Mouse (Mus musculus): ENCODE measurements at regions not wholly inside any gene's neighbourhood (a gene's known extent, or its start where the extent isn't known, plus 50 kb on each side); places are given as distances from the start of the nearest gene placed in this dataset.

GRCm38 (mm10) chr4:114665684-114666083 is 155.8 kb upstream of the Gm12830 start:
- Histone ChIP-seq H3K27ac (no peak overlapping the region), H3K4me1 (peaks cover 19% of the 10 kb centered on the region), H3K4me3 (peak overlapping the region; percentile 27), H3K4me2 (peak overlapping the region; percentile 59), H3K27me3 (peaks cover 89% of the 10 kb centered on the region), H3K36me3 (no peaks in the 10 kb centered on the region), H3K9ac (no peak overlapping the region), H3K9me3 (no peaks in the 10 kb centered on the region)
- 2% methylated on average over 14 of the region's 14 CpGs for WGBS
- ATAC-seq (ENCODE audit: insufficient number of reproducible peaks, insufficient read depth, low FRiP score, low TSS enrichment, low read depth) = peak; percentile 38; the same call in 1 of the 2 replicates

DNA sequence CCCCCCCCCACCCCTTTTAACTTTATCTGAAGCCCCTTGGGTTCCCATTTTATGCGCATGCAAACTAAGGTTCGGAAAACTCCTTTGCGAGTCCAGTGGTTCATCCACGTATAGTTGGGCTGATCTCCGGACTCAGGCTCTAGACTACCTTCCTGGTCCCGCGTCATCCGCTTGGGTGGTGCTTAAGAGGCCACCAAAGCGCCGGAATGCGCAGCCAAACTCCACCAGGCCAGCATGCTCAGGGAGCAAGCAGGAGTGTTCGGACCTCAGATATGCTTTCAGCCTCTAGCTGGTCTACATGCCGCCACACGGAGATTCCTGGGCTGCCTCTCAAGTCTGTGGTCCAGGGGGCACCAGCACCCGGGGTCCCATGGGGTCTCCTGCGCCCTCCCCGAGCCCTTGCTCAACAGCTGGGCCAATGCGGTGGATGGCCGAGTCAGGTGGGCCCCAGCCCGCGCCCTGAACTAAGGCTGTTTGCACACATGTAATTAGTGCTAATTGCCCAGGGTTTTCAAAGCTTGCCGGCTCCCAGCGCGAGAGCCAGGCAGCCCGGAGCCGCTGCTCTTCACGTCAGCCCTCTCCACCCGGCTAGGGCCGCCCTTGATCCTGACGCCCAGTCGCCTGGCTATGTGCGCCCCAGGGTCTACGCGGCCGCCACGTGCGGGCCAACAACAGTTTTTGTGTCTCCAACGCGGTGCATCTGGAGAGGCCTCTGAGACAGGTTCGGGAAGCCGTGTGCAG is 155.1 kb upstream of the Gm12830 start:
- ATAC-seq (ENCODE audit: insufficient number of reproducible peaks, insufficient read depth, low FRiP score, low TSS enrichment, low read depth) = peak; percentile 56
- Histone ChIP-seq H3K4me2 (peak overlapping the region; percentile 59), H3K4me1 (peaks cover 19% of the 10 kb centered on the region), H3K27me3 (peaks cover 90% of the 10 kb centered on the region), H3K9ac (peak overlapping the region; percentile 37; the same call in 1 of the 2 replicates), H3K4me3 (peak overlapping the region; percentile 27), H3K9me3 (no peaks in the 10 kb centered on the region), H3K27ac (no peak overlapping the region), H3K36me3 (no peaks in the 10 kb centered on the region)
- 2% methylated on average over 41 of the region's 41 CpGs for WGBS

DNA sequence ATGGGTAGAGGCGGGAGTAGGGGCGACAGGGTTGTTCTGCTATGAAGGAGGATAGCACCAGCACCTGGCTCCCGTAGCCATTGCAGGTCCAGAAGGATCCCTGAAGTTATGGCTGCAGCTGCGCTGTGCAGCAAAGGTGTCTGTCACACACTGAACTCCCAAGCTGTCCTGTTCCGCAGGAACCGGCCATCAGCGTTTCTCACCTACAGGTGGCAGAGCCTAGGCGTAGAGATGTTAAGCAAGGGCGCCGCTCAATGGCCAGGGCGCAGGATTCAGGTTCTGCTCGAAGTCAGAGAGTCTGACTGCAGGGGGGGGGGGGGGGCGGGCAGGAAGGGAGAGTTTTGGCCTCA is 154.6 kb upstream of the Gm12830 start:
- no peak for ATAC-seq (ENCODE audit: insufficient number of reproducible peaks, insufficient read depth, low FRiP score, low TSS enrichment, low read depth)
- H3K27me3 ChIP-seq = peaks cover 96% of the 10 kb centered on the region
- peaks cover 19% of the 10 kb centered on the region for H3K4me1 ChIP-seq
- peak overlapping the region; percentile 59 for H3K4me2 ChIP-seq
- H3K36me3 ChIP-seq = no peaks in the 10 kb centered on the region
- H3K27ac ChIP-seq = no peak overlapping the region
- no peaks in the 10 kb centered on the region for H3K9me3 ChIP-seq
- peak overlapping the region; percentile 27 for H3K4me3 ChIP-seq
- peak overlapping the region; percentile 37; the same call in 1 of the 2 replicates for H3K9ac ChIP-seq
- 9% methylated on average over 12 of the region's 13 CpGs for WGBS

GRCm38 (mm10) chr4:114672096-114672720 is 149.3 kb upstream of the Gm12830 start:
- no peak overlapping the region for H3K9ac ChIP-seq
- H3K4me2 ChIP-seq = no peak overlapping the region
- no peak overlapping the region for H3K4me3 ChIP-seq
- peaks cover 78% of the 10 kb centered on the region for H3K27me3 ChIP-seq
- peaks cover 8% of the 10 kb centered on the region for H3K4me1 ChIP-seq
- no peaks in the 10 kb centered on the region for H3K36me3 ChIP-seq
- H3K9me3 ChIP-seq = no peaks in the 10 kb centered on the region
- no peak for ATAC-seq (ENCODE audit: insufficient number of reproducible peaks, insufficient read depth, low FRiP score, low TSS enrichment, low read depth)
- no peak overlapping the region for H3K27ac ChIP-seq
- 65% methylated on average over 5 of the region's 5 CpGs for WGBS

- WGBS = 77% methylated on average over 13 of the region's 13 CpGs
- Histone ChIP-seq H3K9ac (no peak overlapping the region), H3K4me2 (no peak overlapping the region), H3K9me3 (no peaks in the 10 kb centered on the region), H3K27ac (no peak overlapping the region), H3K36me3 (no peaks in the 10 kb centered on the region), H3K27me3 (peaks cover 64% of the 10 kb centered on the region), H3K4me1 (peaks cover 32% of the 10 kb centered on the region), H3K4me3 (no peak overlapping the region)
- ATAC-seq (ENCODE audit: insufficient number of reproducible peaks, insufficient read depth, low FRiP score, low TSS enrichment, low read depth) = no peak
These were observed 144.3 kb upstream of the Gm12830 start for GRCm38 (mm10) chr4:114676908-114677898.

GRCm38 (mm10) chr4:114678053-114678941 is 143.2 kb upstream of the Gm12830 start:
- no peaks in the 10 kb centered on the region for H3K36me3 ChIP-seq
- peaks cover 62% of the 10 kb centered on the region for H3K27me3 ChIP-seq
- 66% methylated on average over 8 of the region's 8 CpGs for WGBS
- ATAC-seq (ENCODE audit: insufficient number of reproducible peaks, insufficient read depth, low FRiP score, low TSS enrichment, low read depth) = no peak
- no peak overlapping the region for H3K4me3 ChIP-seq
- peaks cover 41% of the 10 kb centered on the region for H3K4me1 ChIP-seq
- H3K9ac ChIP-seq = no peak overlapping the region
- H3K27ac ChIP-seq = no peak overlapping the region
- no peak overlapping the region for H3K4me2 ChIP-seq
- no peaks in the 10 kb centered on the region for H3K9me3 ChIP-seq

GRCm38 (mm10) chr4:114680360-114680759 is 141.2 kb upstream of the Gm12830 start:
- Histone ChIP-seq H3K9ac (0 out of 2 replicates have a peak overlapping the region, but pooled peaks have one; percentile 27), H3K27ac (no peak overlapping the region), H3K27me3 (peaks cover 69% of the 10 kb centered on the region), H3K4me2 (no peak overlapping the region), H3K4me3 (no peak overlapping the region), H3K4me1 (peaks cover 52% of the 10 kb centered on the region), H3K36me3 (no peaks in the 10 kb centered on the region), H3K9me3 (no peaks in the 10 kb centered on the region)
- 22% methylated on average over 6 of the region's 6 CpGs for WGBS
- no peak for ATAC-seq (ENCODE audit: insufficient number of reproducible peaks, insufficient read depth, low FRiP score, low TSS enrichment, low read depth)

GRCm38 (mm10) chr4:114682955-114683354 is 138.6 kb upstream of the Gm12830 start:
- peaks cover 62% of the 10 kb centered on the region for H3K27me3 ChIP-seq
- WGBS = 30% methylated on average over 7 of the region's 7 CpGs
- ATAC-seq (ENCODE audit: insufficient number of reproducible peaks, insufficient read depth, low FRiP score, low TSS enrichment, low read depth) = no peak
- no peak overlapping the region for H3K4me2 ChIP-seq
- no peak overlapping the region for H3K27ac ChIP-seq
- no peaks in the 10 kb centered on the region for H3K9me3 ChIP-seq
- H3K4me1 ChIP-seq = peaks cover 64% of the 10 kb centered on the region
- H3K4me3 ChIP-seq = no peak overlapping the region
- no peaks in the 10 kb centered on the region for H3K36me3 ChIP-seq
- H3K9ac ChIP-seq = no peak overlapping the region

DNA sequence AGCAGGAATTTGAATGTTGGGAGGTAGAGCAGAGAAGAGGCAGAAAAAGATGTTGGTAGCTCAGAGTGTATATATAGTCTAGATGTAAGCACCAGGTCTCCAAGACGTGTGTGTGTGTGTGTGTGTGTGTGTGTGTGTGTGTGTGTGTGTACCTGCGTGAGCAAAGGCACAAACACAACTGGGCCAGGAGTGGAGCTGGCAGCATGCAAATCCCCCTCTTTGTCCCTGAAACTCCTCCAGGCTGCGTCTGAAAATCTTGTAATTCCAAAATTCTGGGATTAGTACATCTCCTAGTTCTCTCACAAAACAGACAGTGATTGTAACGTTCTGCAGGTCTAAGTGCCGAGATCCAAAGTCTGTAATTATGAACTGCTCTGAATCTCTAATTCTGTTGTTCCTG is 137.8 kb upstream of the Gm12830 start:
- Histone ChIP-seq H3K4me2 (no peak overlapping the region), H3K9me3 (no peaks in the 10 kb centered on the region), H3K36me3 (no peaks in the 10 kb centered on the region), H3K4me1 (peaks cover 63% of the 10 kb centered on the region), H3K27ac (no peak overlapping the region), H3K9ac (no peak overlapping the region), H3K27me3 (peaks cover 62% of the 10 kb centered on the region), H3K4me3 (no peak overlapping the region)
- no peak for ATAC-seq (ENCODE audit: insufficient number of reproducible peaks, insufficient read depth, low FRiP score, low TSS enrichment, low read depth)
- 55% methylated on average over 5 of the region's 5 CpGs for WGBS

GRCm38 (mm10) chr4:114684844-114685382 is 136.6 kb upstream of the Gm12830 start:
- H3K4me2 ChIP-seq = no peak overlapping the region; the same call in 1 of the 2 replicates
- peaks cover 64% of the 10 kb centered on the region for H3K27me3 ChIP-seq
- WGBS = 31% methylated on average over 7 of the region's 7 CpGs
- no peak for ATAC-seq (ENCODE audit: insufficient number of reproducible peaks, insufficient read depth, low FRiP score, low TSS enrichment, low read depth)
- no peaks in the 10 kb centered on the region for H3K9me3 ChIP-seq
- no peak overlapping the region; the same call in 1 of the 2 replicates for H3K4me3 ChIP-seq
- H3K27ac ChIP-seq = no peak overlapping the region
- no peaks in the 10 kb centered on the region for H3K36me3 ChIP-seq
- peaks cover 64% of the 10 kb centered on the region for H3K4me1 ChIP-seq
- H3K9ac ChIP-seq = no peak overlapping the region

All from embryonic facial prominence, embryonic 13.5 days (tissue).